Mouse (Mus musculus) CH12.LX (cell line): ENCODE results near the gene Col9a1. TPM values are rescaled to one million over a fixed set of nuclear protein-coding genes. Genes with fewer than 3 reads are reported as not detected.

Experiments used
- DNase-seq: peaks from one replicate; pipeline ENCODE4 v3.0.0-alpha.2; 2013; ENCODE audit errors: extremely low read depth
- H3K27ac ChIP-seq: 2 replicates; pipeline ENCODE4 v1.5.1; 2012; ENCODE audit warnings: low read depth, mild to moderate bottlenecking, control low read depth, moderate library complexity; ENCODE audit not compliant: insufficient read depth
- H3K27me3 ChIP-seq: replicated peaks from 2 replicates; pipeline ENCODE3; 2012; ENCODE audit warnings: inconsistent platforms
- H3K36me3 ChIP-seq, 2 experiments: replicated peaks in 1 of 2; 2 replicates each; pipeline versions ENCODE3 to v1.6.1; 2012; ENCODE audit warnings: inconsistent platforms in 1 of 2, low read length in 1 of 2, mild to moderate bottlenecking in 1 of 2, mixed read lengths in 1 of 2, moderate library complexity in 1 of 2; ENCODE audit not compliant: control insufficient read depth in 1 of 2, insufficient read depth in 1 of 2
- H3K4me1 ChIP-seq, 2 experiments: 2 replicates each; pipeline ENCODE4 v1.6.1; 2012; ENCODE audit warnings: inconsistent platforms in 1 of 2, moderate library complexity in 1 of 2; ENCODE audit not compliant: insufficient read depth in 2 of 2, control insufficient read depth in 1 of 2
- H3K4me2 ChIP-seq: 2 replicates; pipeline ENCODE4 v1.6.1; 2012; ENCODE audit warnings: low read depth, mild to moderate bottlenecking, control low read depth; ENCODE audit not compliant: poor library complexity, insufficient read depth, severe bottlenecking
- H3K4me3 ChIP-seq, 3 experiments: fragments of 150-350 bp in 1 of 3; sonication (generic) in 1 of 3; replicated peaks in 1 of 3; 2 replicates each; pipeline versions ENCODE3 to v1.5.1; 2011 to 2012; ENCODE audit warnings: low read depth in 2 of 3, low read length in 2 of 3, mild to moderate bottlenecking in 2 of 3, moderate library complexity in 2 of 3, control low read depth in 1 of 3, improper control_type of control experiment in 1 of 3, inconsistent platforms in 1 of 3, mixed read lengths in 1 of 3; ENCODE audit not compliant: poor library complexity in 1 of 3
- H3K79me2 ChIP-seq: replicated peaks from 2 replicates; pipeline ENCODE4 v1.6.1; 2012; ENCODE audit warnings: mild to moderate bottlenecking, moderate library complexity; ENCODE audit not compliant: control insufficient read depth, poor library complexity, insufficient read depth, severe bottlenecking; ENCODE audit errors: extremely low read depth
- H3K9ac ChIP-seq: 2 replicates; pipeline ENCODE4 v1.6.1; 2012; ENCODE audit warnings: low read depth, mild to moderate bottlenecking, control low read depth, moderate library complexity; ENCODE audit not compliant: insufficient read depth
- H3K9me3 ChIP-seq: replicated peaks from 2 replicates; pipeline ENCODE3; 2012; ENCODE audit warnings: low read length, inconsistent platforms, mixed read lengths
- BHLHE40 ChIP-seq: IDR thresholded peaks from 2 replicates; pipeline ENCODE4 v1.6.1; 2011; ENCODE audit warnings: mild to moderate bottlenecking, low read depth, low read length, improper control_type of control experiment
- CHD1 ChIP-seq: IDR thresholded peaks from 2 replicates; pipeline ENCODE4 v1.6.1; 2012; ENCODE audit warnings: low read depth, low read length, improper control_type of control experiment, inconsistent platforms
- CHD2 ChIP-seq: IDR thresholded peaks from 2 replicates; pipeline ENCODE4 v1.6.1; 2011; ENCODE audit warnings: low read length, improper control_type of control experiment
- CTCF ChIP-seq, 2 experiments: IDR thresholded peaks in 1 of 2; conservative IDR thresholded peaks in 1 of 2; 2 replicates each; pipeline ENCODE4 v1.5.1; 2011 to 2012; ENCODE audit warnings: low read depth in 2 of 2, low read length in 2 of 2, improper control_type of control experiment in 1 of 2, inconsistent platforms in 1 of 2, mild to moderate bottlenecking in 1 of 2, moderate library complexity in 1 of 2
- E2F4 ChIP-seq: IDR thresholded peaks from 2 replicates; pipeline ENCODE4 v1.6.1; 2011; ENCODE audit warnings: low read depth, low read length, improper control_type of control experiment; ENCODE audit not compliant: insufficient replicate concordance
- EP300 ChIP-seq: IDR thresholded peaks from 2 replicates; pipeline ENCODE4 v1.6.1; 2011; ENCODE audit warnings: low read length, improper control_type of control experiment
- ETS1 ChIP-seq: conservative IDR thresholded peaks from 2 replicates; pipeline ENCODE4 v1.6.1; 2012; ENCODE audit warnings: low read depth, mild to moderate bottlenecking, inconsistent platforms, low read length, improper control_type of control experiment, moderate library complexity
- HCFC1 ChIP-seq: IDR thresholded peaks from 2 replicates; pipeline ENCODE4 v1.6.1; 2012; ENCODE audit warnings: low read depth, mild to moderate bottlenecking, inconsistent platforms, low read length, improper control_type of control experiment
- JUN ChIP-seq: IDR thresholded peaks from 2 replicates; pipeline ENCODE4 v1.6.1; 2011; ENCODE audit warnings: low read depth, mild to moderate bottlenecking, low read length, improper control_type of control experiment, moderate library complexity; ENCODE audit not compliant: insufficient read depth
- MAFK ChIP-seq: IDR thresholded peaks from 2 replicates; pipeline ENCODE4 v1.6.1; 2011; ENCODE audit warnings: low read length, improper control_type of control experiment; ENCODE audit not compliant: insufficient replicate concordance
- MAX ChIP-seq: IDR thresholded peaks from 2 replicates; pipeline ENCODE4 v1.6.1; 2011; ENCODE audit warnings: low read length, improper control_type of control experiment
- MAZ ChIP-seq: IDR thresholded peaks from 2 replicates; pipeline ENCODE4 v1.6.1; 2012; ENCODE audit warnings: low read depth, mild to moderate bottlenecking, inconsistent platforms, low read length, improper control_type of control experiment, moderate library complexity
- MEF2A ChIP-seq: IDR thresholded peaks from 2 replicates; pipeline ENCODE4 v1.6.1; 2014; ENCODE audit warnings: low read depth, mild to moderate bottlenecking, inconsistent platforms, low read length, improper control_type of control experiment, borderline replicate concordance
- MXI1 ChIP-seq: IDR thresholded peaks from 2 replicates; pipeline ENCODE4 v1.6.1; 2011; ENCODE audit warnings: mild to moderate bottlenecking, low read depth, low read length, improper control_type of control experiment
- NELFE ChIP-seq: IDR thresholded peaks from 2 replicates; pipeline ENCODE4 v1.6.1; 2011; ENCODE audit warnings: low read depth, low read length, improper control_type of control experiment
- POLR2A ChIP-seq: IDR thresholded peaks from 2 replicates; pipeline ENCODE4 v1.6.1; 2011; ENCODE audit warnings: low read depth, mild to moderate bottlenecking, improper control_type of control experiment, low read length
- POLR2AphosphoS2 ChIP-seq: IDR thresholded peaks from 2 replicates; pipeline ENCODE4 v1.6.1; 2011; ENCODE audit warnings: low read depth, low read length, improper control_type of control experiment
- RCOR1 ChIP-seq: conservative IDR thresholded peaks from 2 replicates; pipeline ENCODE4 v1.6.1; 2012; ENCODE audit warnings: low read depth, mild to moderate bottlenecking, inconsistent platforms, low read length, improper control_type of control experiment
- SMC3 ChIP-seq: IDR thresholded peaks from 2 replicates; pipeline ENCODE4 v1.6.1; 2011; ENCODE audit warnings: low read depth, low read length, improper control_type of control experiment
- UBTF ChIP-seq: IDR thresholded peaks from 2 replicates; pipeline ENCODE4 v1.6.1; 2012; ENCODE audit warnings: low read depth, mild to moderate bottlenecking, inconsistent platforms, low read length, improper control_type of control experiment, moderate library complexity
- USF1 ChIP-seq: IDR thresholded peaks from 2 replicates; pipeline ENCODE4 v1.6.1; 2014; ENCODE audit warnings: low read depth, mild to moderate bottlenecking, inconsistent platforms, low read length, improper control_type of control experiment
- USF2 ChIP-seq: conservative IDR thresholded peaks from 2 replicates; pipeline ENCODE4 v1.6.1; 2011; ENCODE audit warnings: low read depth, low read length, improper control_type of control experiment
- ZKSCAN1 ChIP-seq: IDR thresholded peaks from 2 replicates; pipeline ENCODE4 v1.6.1; 2012; ENCODE audit warnings: low read depth, inconsistent platforms, low read length, improper control_type of control experiment, borderline replicate concordance
- ZMIZ1 ChIP-seq: IDR thresholded peaks from 2 replicates; pipeline ENCODE4 v1.6.1; 2012; ENCODE audit warnings: low read depth, mild to moderate bottlenecking, inconsistent platforms, low read length, improper control_type of control experiment
- dilution Hi-C: fragments of 300-500 bp; cut with MboI; formaldehyde crosslinking; loops from 2 replicates; pipeline ENCODE4 v1.14.3; 2020; ENCODE audit warnings: low sequenced_read_pairs; ENCODE audit not compliant: extremely low pct_unique_long_range_greater_than_20kb, extremely low pct_ligation_motif_present
- in situ Hi-C: fragments of 300-500 bp; cut with MboI; formaldehyde crosslinking; loops from 3 replicates; pipeline ENCODE4 v1.14.3; 2019; ENCODE audit warnings: low sequenced_read_pairs, low pct_ligation_motif_present, low pct_unique_long_range_greater_than_20kb, mixed read lengths
- polyA plus RNA-seq: library from polyadenylated mRNA; unstranded; fragments of >175 nt; gene quantifications from 2 replicates; pipeline ENCODE4 v1.2.1, GENCODE M21; 2012; ENCODE audit warnings: low read depth; ENCODE audit not compliant: insufficient read length
- total RNA-seq, 2 experiments: library from RNA; depleted of rRNA; stranded (reverse); fragments of 300-350 nt in 1 of 2; fragments of >200 nt in 1 of 2; gene quantifications; 2 replicates each; pipeline ENCODE4 v1.2.3; 2012 to 2014

Col9a1 gene
- total and polyA plus RNA-seq, 3 experiments, result not detected

- H3K36me3 ChIP-seq, result no peaks in the 10 kb centered on the region
- no peak for DNase-seq
- H3K9ac ChIP-seq, result no peak overlapping the region
- H3K79me2 ChIP-seq, result no peaks in the 10 kb centered on the region
- H3K4me2 ChIP-seq, result no peak overlapping the region
- H3K4me1 ChIP-seq, result no peaks in the 10 kb centered on the region
- no peaks in the 10 kb centered on the region for H3K27me3 ChIP-seq
- no peak overlapping the region for H3K27ac ChIP-seq
- no peaks in the 10 kb centered on the region for H3K9me3 ChIP-seq
- dilution Hi-C loops, result no loop called here
- no peak overlapping the region for H3K4me3 ChIP-seq
- TF ChIP-seq USF1, result no peak
- TF ChIP-seq HCFC1, result no peak
- no peak for TF ChIP-seq CTCF (conservative IDR thresholded peaks at IDR 0.05 in 1 of 2, IDR thresholded peaks at IDR 0.05 in 1 of 2; ENCODE audit: low read depth in 2 of 2, low read length in 2 of 2)
- TF ChIP-seq RCOR1, result no peak
- no peak for TF ChIP-seq MAX
- TF ChIP-seq NELFE, result no peak
- TF ChIP-seq ZKSCAN1, result no peak
- no peak for TF ChIP-seq SMC3
- no peak for TF ChIP-seq POLR2A
- no peak for TF ChIP-seq MEF2A
- no peak for TF ChIP-seq MAFK
- TF ChIP-seq JUN, result no peak
- no peak for TF ChIP-seq ZMIZ1
- TF ChIP-seq POLR2AphosphoS2, result no peak
- no peak for TF ChIP-seq CHD1
- no peak for TF ChIP-seq MXI1
- no peak for TF ChIP-seq CHD2
- TF ChIP-seq UBTF, result no peak
- TF ChIP-seq, all 38 proteins: peak for 0
- in situ Hi-C loops, result no loop called here
Observed at GRCm38 (mm10) chr1:24231504-24232270, 54.3 kb downstream of the Col9a1 start.

- in situ Hi-C loops (no loop called here), dilution Hi-C loops (no loop called here)
- Histone ChIP-seq H3K27ac (no peak overlapping the region), H3K4me2 (no peak overlapping the region), H3K9ac (no peak overlapping the region), H3K27me3 (no peaks in the 10 kb centered on the region), H3K4me1 (no peaks in the 10 kb centered on the region), H3K9me3 (no peaks in the 10 kb centered on the region), H3K4me3 (no peak overlapping the region), H3K79me2 (no peaks in the 10 kb centered on the region), H3K36me3 (no peaks in the 10 kb centered on the region)
- DNase-seq, result no peak
- TF ChIP-seq USF2 (no peak), BHLHE40 (no peak), CTCF (conservative IDR thresholded peaks at IDR 0.05 in 1 of 2, IDR thresholded peaks at IDR 0.05 in 1 of 2; ENCODE audit: low read depth in 2 of 2, low read length in 2 of 2) (no peak), MAZ (no peak), ETS1 (no peak), E2F4 (no peak), RCOR1 (no peak), SMC3 (no peak), EP300 (no peak), MAX (no peak), USF1 (no peak)
Observed at GRCm38 (mm10) chr1:24236330-24236729, 58.9 kb downstream of the Col9a1 start.
